Mouse (Mus musculus) limb, embryonic 11.5 days (tissue): ENCODE data around the gene Rapgef2. TPM values are rescaled to one million over a fixed set of nuclear protein-coding genes. Genes with fewer than 3 reads are reported as not detected.
"Not testable (repeated sequence)": the region's sequence is repeated elsewhere in the genome, so short reads cannot be mapped to it uniquely, and the experiment has no call there.

Source experiments
- ATAC-seq: fragments of 200-750 bp; cut with Nextera tagmentation; 2 replicates; pipeline ENCODE4 v1.8.0; 2017; ENCODE audit warnings: low read depth; ENCODE audit not compliant: insufficient number of reproducible peaks, low FRiP score, low TSS enrichment
- DNase-seq: peaks from one replicate; pipeline ENCODE4 v3.0.0-alpha.2; 2015; ENCODE audit warnings: low spot score
- H3K27ac ChIP-seq: fragments of 300-500 bp; sonication (generic); replicated peaks from 2 replicates; pipeline ENCODE4 v1.5.1; 2014; ENCODE audit warnings: low read depth, mild to moderate bottlenecking, low read length
- H3K27me3 ChIP-seq: fragments of 300-500 bp; sonication (generic); 2 replicates; pipeline ENCODE4 v1.6.1; 2014; ENCODE audit warnings: mild to moderate bottlenecking, low read length, mixed read lengths; ENCODE audit not compliant: control insufficient read depth, insufficient read depth
- H3K36me3 ChIP-seq: fragments of 300-500 bp; sonication (generic); 2 replicates; pipeline ENCODE4 v1.6.1; 2014; ENCODE audit warnings: mild to moderate bottlenecking, low read length, moderate library complexity, mixed read lengths; ENCODE audit not compliant: control insufficient read depth, insufficient read depth
- H3K4me1 ChIP-seq: fragments of 300-500 bp; sonication (generic); 2 replicates; pipeline ENCODE4 v1.6.1; 2014; ENCODE audit warnings: low read length, mixed read lengths; ENCODE audit not compliant: control insufficient read depth, insufficient read depth
- H3K4me2 ChIP-seq: fragments of 300-500 bp; sonication (generic); 2 replicates; pipeline ENCODE4 v1.6.1; 2014; ENCODE audit warnings: low read depth, mild to moderate bottlenecking, moderate library complexity; ENCODE audit not compliant: severe bottlenecking
- H3K4me3 ChIP-seq: fragments of 300-500 bp; sonication (generic); 2 replicates; pipeline ENCODE4 v1.5.1; 2014; ENCODE audit warnings: low read depth, low read length
- H3K9ac ChIP-seq: fragments of 300-500 bp; sonication (generic); 2 replicates; pipeline ENCODE4 v1.6.1; 2014; ENCODE audit warnings: mild to moderate bottlenecking, low read length
- H3K9me3 ChIP-seq: fragments of 300-500 bp; sonication (generic); 2 replicates; pipeline ENCODE4 v1.6.1; 2016; ENCODE audit warnings: low read length; ENCODE audit not compliant: control insufficient read depth
- WGBS: fragments of 180-500 bp; shearing (Covaris S2); extraction: QIAGEN DNeasy Blood & Tissue Kit; methylation state at CpG from one replicate; pipeline ENCODE4 v1.1.7; 2014; 5-methylcytosine and 5-hydroxymethylcytosine counted together
- polyA plus RNA-seq: library from polyadenylated mRNA; unstranded; fragments of >200 nt; fragmentation: Nextera tagmentation; extraction: Ambion mirVana; gene quantifications from 2 replicates; pipeline ENCODE4 v1.2.1, GENCODE M21; 2014

Rapgef2 gene
- polyA plus RNA-seq, 1 experiment from 2014 or later: 5.6 TPM

GRCm38 (mm10) chr3:79068976-79069375 lies 217.3 kb downstream of the Rapgef2 start:
- no peaks in the 10 kb centered on the region for H3K9me3 ChIP-seq
- no peak overlapping the region for H3K27ac ChIP-seq
- no peak overlapping the region for H3K4me2 ChIP-seq
- WGBS: 98% methylated on average over 11 of the region's 11 CpGs
- H3K36me3 ChIP-seq: peaks cover 4% of the 10 kb centered on the region; the same call in 1 of the 2 replicates
- no peak for ATAC-seq
- no peak overlapping the region for H3K9ac ChIP-seq
- DNase-seq: no peak
- no peak overlapping the region for H3K4me3 ChIP-seq
- no peaks in the 10 kb centered on the region for H3K27me3 ChIP-seq
- no peaks in the 10 kb centered on the region for H3K4me1 ChIP-seq

- H3K4me1 ChIP-seq: no peaks in the 10 kb centered on the region
- H3K36me3 ChIP-seq: peaks cover 2% of the 10 kb centered on the region; the same call in 1 of the 2 replicates
- no peaks in the 10 kb centered on the region for H3K9me3 ChIP-seq
- no peaks in the 10 kb centered on the region for H3K27me3 ChIP-seq
- no peak for DNase-seq
- H3K4me2 ChIP-seq: no peak overlapping the region
- H3K9ac ChIP-seq: no peak overlapping the region
- ATAC-seq: no peak
- no peak overlapping the region for H3K4me3 ChIP-seq
- no peak overlapping the region for H3K27ac ChIP-seq
- 85% methylated on average over 28 of the region's 28 CpGs for WGBS
These were observed 219.8 kb downstream of the Rapgef2 start for GRCm38 (mm10) chr3:79066455-79067055.

- Histone ChIP-seq H3K9me3 (no peaks in the 10 kb centered on the region), H3K27ac (no peak overlapping the region), H3K4me1 (no peaks in the 10 kb centered on the region), H3K36me3 (peaks cover 1% of the 10 kb centered on the region; the same call in 1 of the 2 replicates), H3K9ac (no peak overlapping the region), H3K4me2 (no peak overlapping the region), H3K27me3 (no peaks in the 10 kb centered on the region), H3K4me3 (no peak overlapping the region)
- DNase-seq (no peak), ATAC-seq (no peak)
- WGBS: 94% methylated on average over 10 of the region's 10 CpGs
These were observed 222.2 kb downstream of the Rapgef2 start for GRCm38 (mm10) chr3:79064096-79064495.

DNA sequence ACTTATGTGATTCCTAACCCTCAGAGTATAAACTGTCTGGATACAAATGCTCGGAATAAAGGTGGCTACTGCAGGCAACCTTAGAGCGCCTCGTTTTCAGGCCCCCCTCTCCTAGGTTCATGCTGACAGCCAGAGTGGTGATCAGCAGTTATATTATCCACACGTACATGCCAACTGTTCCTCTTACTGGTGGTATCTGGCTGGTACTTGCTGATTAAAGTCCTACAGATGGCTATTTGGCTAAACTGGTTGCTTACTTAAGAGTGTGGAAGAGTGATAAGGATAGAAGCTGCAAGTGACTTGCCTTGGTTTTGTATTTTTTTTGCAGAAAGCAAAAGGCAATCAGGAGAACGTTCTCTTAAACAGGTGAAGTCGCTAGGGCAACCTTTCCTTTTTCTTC lies 224.9 kb downstream of the Rapgef2 start:
- Histone ChIP-seq H3K4me3 (no peak overlapping the region), H3K9me3 (no peaks in the 10 kb centered on the region), H3K36me3 (no peaks in the 10 kb centered on the region; the same call in 1 of the 2 replicates), H3K4me2 (no peak overlapping the region), H3K27ac (no peak overlapping the region), H3K4me1 (no peaks in the 10 kb centered on the region), H3K27me3 (no peaks in the 10 kb centered on the region), H3K9ac (no peak overlapping the region)
- WGBS: 94% methylated on average over 6 of the region's 6 CpGs
- ATAC-seq (no peak), DNase-seq (no peak)

DNA sequence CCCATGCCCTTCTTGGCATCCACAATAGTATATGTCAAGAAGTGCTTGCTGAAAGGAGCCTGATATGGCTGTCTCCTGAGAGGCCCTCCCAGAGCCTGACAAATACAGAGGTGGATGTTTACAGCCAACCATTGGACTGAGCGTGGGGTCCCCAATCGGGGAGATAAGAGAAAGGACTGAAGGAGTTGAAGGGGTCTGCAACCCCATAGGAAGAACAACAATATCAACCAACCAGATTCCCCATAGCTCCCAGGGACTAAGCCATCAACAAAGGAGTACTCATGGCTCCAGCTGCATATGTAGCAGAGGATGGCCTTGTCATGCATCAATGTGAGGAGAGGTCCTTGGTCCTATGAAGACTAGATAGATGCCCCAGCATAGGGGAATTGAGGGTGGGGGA lies 227.8 kb downstream of the Rapgef2 start:
- DNase-seq, H3K4me1 ChIP-seq, H3K27ac ChIP-seq, H3K4me2 ChIP-seq, H3K9me3 ChIP-seq, H3K9ac ChIP-seq, ATAC-seq, H3K36me3 ChIP-seq, H3K27me3 ChIP-seq, H3K4me3 ChIP-seq: not testable (repeated sequence)
- WGBS: 98% methylated on average over 2 of the region's 2 CpGs

DNA sequence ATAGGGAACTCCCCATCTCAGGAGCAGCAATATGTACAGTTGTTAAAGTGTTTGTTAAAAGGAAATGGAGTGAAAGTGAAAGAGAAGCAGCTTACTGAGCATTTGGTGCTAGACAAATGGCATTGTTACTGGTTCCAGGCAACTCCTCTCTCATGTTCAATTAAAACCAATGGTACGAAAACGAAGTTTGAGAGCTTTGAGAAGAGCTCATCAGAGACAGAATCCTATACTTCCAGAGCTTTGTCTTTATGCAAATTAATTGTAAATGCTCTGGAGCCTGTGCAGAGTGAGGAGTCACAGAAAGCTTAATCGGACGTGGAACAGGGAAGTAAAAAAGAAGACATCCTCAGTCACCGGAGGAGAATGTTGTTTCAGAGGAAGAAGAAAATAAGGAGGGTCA lies 241.1 kb downstream of the Rapgef2 start:
- no peak overlapping the region for H3K9ac ChIP-seq
- no peaks in the 10 kb centered on the region for H3K36me3 ChIP-seq
- no peaks in the 10 kb centered on the region for H3K9me3 ChIP-seq
- ATAC-seq: no peak
- H3K27me3 ChIP-seq: no peaks in the 10 kb centered on the region
- 87% methylated on average over 5 of the region's 5 CpGs for WGBS
- H3K4me1 ChIP-seq: no peaks in the 10 kb centered on the region
- no peak overlapping the region for H3K4me2 ChIP-seq
- no peak overlapping the region for H3K27ac ChIP-seq
- H3K4me3 ChIP-seq: no peak overlapping the region
- no peak for DNase-seq

DNA sequence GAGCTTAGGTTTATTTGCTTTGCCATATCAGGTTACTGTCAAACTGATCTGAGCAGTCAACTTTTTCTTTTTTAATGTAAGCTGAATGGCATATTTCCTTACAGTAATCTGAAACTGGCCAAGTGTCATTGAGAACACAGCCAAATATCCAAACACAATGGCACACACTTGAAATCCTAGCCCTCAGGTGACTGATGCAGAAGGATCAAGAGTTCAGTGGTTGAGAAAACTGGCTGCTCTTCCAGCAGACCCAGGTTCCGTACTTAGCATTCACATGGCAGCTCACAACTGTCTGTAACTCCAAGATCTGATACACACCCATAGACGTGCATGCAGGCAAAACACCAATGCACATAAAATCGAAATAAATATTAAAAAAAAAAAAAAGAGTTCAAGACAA lies 243.3 kb downstream of the Rapgef2 start:
- no peak overlapping the region for H3K9ac ChIP-seq
- DNase-seq (no peak), ATAC-seq (no peak)
- 77% methylated on average over 3 of the region's 3 CpGs for WGBS
- no peaks in the 10 kb centered on the region for H3K9me3 ChIP-seq
- no peaks in the 10 kb centered on the region for H3K4me1 ChIP-seq
- H3K4me2 ChIP-seq: no peak overlapping the region
- no peak overlapping the region for H3K4me3 ChIP-seq
- H3K27me3 ChIP-seq: no peaks in the 10 kb centered on the region
- H3K27ac ChIP-seq: no peak overlapping the region
- H3K36me3 ChIP-seq: no peaks in the 10 kb centered on the region

DNA sequence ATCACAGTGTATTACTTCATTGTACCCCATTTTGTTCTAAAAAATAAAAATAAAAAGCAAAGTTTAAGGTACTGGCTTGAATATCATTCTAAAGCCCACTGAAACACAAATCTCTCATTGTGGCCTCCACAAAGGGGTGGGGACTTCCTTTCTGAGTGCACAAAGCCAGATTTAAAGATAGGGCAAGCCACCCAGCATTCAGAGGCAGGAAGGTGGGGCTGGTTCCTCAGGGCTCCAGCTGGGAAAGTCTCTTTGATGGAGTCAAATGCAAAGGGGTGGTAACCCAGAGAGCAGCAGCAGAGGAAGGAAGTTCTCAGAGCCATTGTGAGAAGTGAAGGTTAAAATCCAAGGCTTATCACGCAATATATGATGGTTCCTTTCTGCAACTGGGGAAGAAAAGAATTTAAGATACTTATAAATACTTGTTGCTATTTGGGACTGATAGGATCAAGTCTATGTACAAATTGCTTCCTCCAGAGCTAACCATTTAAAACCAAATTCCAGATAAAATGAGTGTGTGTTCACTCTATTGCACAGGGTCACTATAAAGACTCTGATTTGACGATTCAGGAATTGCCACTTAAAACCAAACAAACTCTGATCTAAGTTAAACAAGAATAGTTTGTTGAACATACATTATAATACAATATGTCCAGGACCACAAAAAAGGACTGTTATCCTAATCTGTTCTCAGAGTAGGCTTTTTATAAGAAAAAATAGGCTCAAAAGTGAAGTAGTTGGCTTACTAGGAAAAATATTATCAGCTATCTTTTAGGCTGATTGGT lies 246.5 kb downstream of the Rapgef2 start:
- H3K36me3 ChIP-seq: no peaks in the 10 kb centered on the region
- DNase-seq (no peak), ATAC-seq (no peak)
- H3K27me3 ChIP-seq: no peaks in the 10 kb centered on the region
- 74% methylated on average over 2 of the region's 2 CpGs for WGBS
- no peak overlapping the region for H3K9ac ChIP-seq
- H3K4me2 ChIP-seq: no peak overlapping the region
- H3K4me1 ChIP-seq: no peaks in the 10 kb centered on the region
- no peak overlapping the region for H3K27ac ChIP-seq
- no peak overlapping the region for H3K4me3 ChIP-seq
- no peaks in the 10 kb centered on the region for H3K9me3 ChIP-seq
